Mouse (Mus musculus) erythroblast, embryonic 14.5 days (primary cell): ENCODE measurements around the gene Zfp300.

Experiments used
- GATA1 ChIP-seq: IDR thresholded peaks from 2 replicates; pipeline ENCODE4 v1.6.1; 2012; ENCODE audit warnings: low read length, inconsistent platforms, mixed read lengths
- TAL1 ChIP-seq: IDR thresholded peaks from 3 replicates; pipeline ENCODE4 v1.6.1; 2012; ENCODE audit warnings: low read length, inconsistent platforms, mixed read lengths

DNA sequence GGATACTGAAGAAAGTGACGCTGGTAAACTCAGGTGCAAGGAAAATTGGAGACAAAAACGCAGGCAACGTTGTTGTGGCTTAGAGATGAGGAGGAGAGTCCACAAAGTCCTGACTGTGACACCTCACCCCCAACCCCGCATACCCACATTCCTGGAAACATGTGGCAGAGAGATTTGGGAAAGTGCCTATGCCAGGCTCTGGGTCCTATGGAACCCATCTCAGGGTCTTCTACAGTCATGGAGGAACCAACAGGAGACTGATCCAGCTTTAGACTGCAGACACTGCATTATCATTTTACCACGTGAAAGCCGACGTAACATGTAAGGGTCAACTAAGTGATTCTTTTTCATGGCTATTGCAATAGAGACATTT is 526 bp upstream of the Zfp300 start:
- TF ChIP-seq GATA1 (no peak), TAL1 (no peak)
